Mouse (Mus musculus) CH12.LX (cell line): ENCODE data around the gene 4930523C07Rik.
A peak's percentile ranks its signal among the peaks of the same experiment; 100 is the strongest.

Experiments used
- CHD1 ChIP-seq: IDR thresholded peaks from 2 replicates; pipeline ENCODE4 v1.6.1; 2012; ENCODE audit warnings: low read depth, low read length, improper control_type of control experiment, inconsistent platforms
- CTCF ChIP-seq, 2 experiments: IDR thresholded peaks in 1 of 2; conservative IDR thresholded peaks in 1 of 2; 2 replicates each; pipeline ENCODE4 v1.5.1; 2011 to 2012; ENCODE audit warnings: low read depth in 2 of 2, low read length in 2 of 2, improper control_type of control experiment in 1 of 2, inconsistent platforms in 1 of 2, mild to moderate bottlenecking in 1 of 2, moderate library complexity in 1 of 2
- EP300 ChIP-seq: IDR thresholded peaks from 2 replicates; pipeline ENCODE4 v1.6.1; 2011; ENCODE audit warnings: low read length, improper control_type of control experiment
- GABPA ChIP-seq: IDR thresholded peaks from 2 replicates; pipeline ENCODE4 v1.6.1; 2012; ENCODE audit warnings: low read depth, low read length, improper control_type of control experiment, inconsistent platforms; ENCODE audit not compliant: insufficient replicate concordance
- HCFC1 ChIP-seq: IDR thresholded peaks from 2 replicates; pipeline ENCODE4 v1.6.1; 2012; ENCODE audit warnings: low read depth, mild to moderate bottlenecking, inconsistent platforms, low read length, improper control_type of control experiment
- POLR2A ChIP-seq: IDR thresholded peaks from 2 replicates; pipeline ENCODE4 v1.6.1; 2011; ENCODE audit warnings: low read depth, mild to moderate bottlenecking, improper control_type of control experiment, low read length
- SIN3A ChIP-seq: IDR thresholded peaks from 2 replicates; pipeline ENCODE4 v1.6.1; 2012; ENCODE audit warnings: low read length, improper control_type of control experiment, inconsistent platforms
- USF1 ChIP-seq: IDR thresholded peaks from 2 replicates; pipeline ENCODE4 v1.6.1; 2014; ENCODE audit warnings: low read depth, mild to moderate bottlenecking, inconsistent platforms, low read length, improper control_type of control experiment
- USF2 ChIP-seq: conservative IDR thresholded peaks from 2 replicates; pipeline ENCODE4 v1.6.1; 2011; ENCODE audit warnings: low read depth, low read length, improper control_type of control experiment
- ZC3H11A ChIP-seq: IDR thresholded peaks from 2 replicates; pipeline ENCODE4 v1.6.1; 2012; ENCODE audit warnings: low read depth, mild to moderate bottlenecking, inconsistent platforms, low read length, improper control_type of control experiment

- TF ChIP-seq ZC3H11A (no peak), CHD1 (peak; percentile 39; the same call in 1 of the 2 replicates), EP300 (no peak), HCFC1 (no peak), USF1 (peak; percentile 19; the same call in 1 of the 2 replicates), GABPA (no peak), CTCF (conservative IDR thresholded peaks at IDR 0.05 in 1 of 2, IDR thresholded peaks at IDR 0.05 in 1 of 2; ENCODE audit: low read depth in 2 of 2, low read length in 2 of 2) (0 out of 4 replicates have a peak, but pooled peaks of 1 of the 2 experiments have one; percentile 9), USF2 (no peak), SIN3A (peak; percentile 75), POLR2A (peak; percentile 72)
Measured at GRCm38 (mm10) chr1:160025146-160025894, 18.9 kb upstream of the 4930523C07Rik start.
